Mouse (Mus musculus) heart, embryonic 12.5 days (tissue): ENCODE measurements at regions not wholly inside any gene's neighbourhood (a gene's known extent, or its start where the extent isn't known, plus 50 kb on each side); places are given as distances from the start of the nearest gene placed in this dataset.
A peak's percentile ranks its signal among the peaks of the same experiment; 100 is the strongest.

Experiments used
- ATAC-seq: fragments of 200-750 bp; cut with Nextera tagmentation; 2 replicates; pipeline ENCODE4 v1.8.0; 2017; ENCODE audit warnings: moderate TSS enrichment, moderate library complexity; ENCODE audit not compliant: insufficient number of reproducible peaks, low FRiP score
- H3K27ac ChIP-seq: fragments of 300-500 bp; sonication (generic); 2 replicates; pipeline ENCODE4 v1.5.1; 2016; ENCODE audit warnings: mild to moderate bottlenecking, moderate library complexity; ENCODE audit not compliant: poor library complexity, severe bottlenecking
- H3K27me3 ChIP-seq: fragments of 300-500 bp; sonication (generic); replicated peaks from 2 replicates; pipeline ENCODE4 v1.6.1; 2016; ENCODE audit warnings: mild to moderate bottlenecking, moderate library complexity
- H3K36me3 ChIP-seq: fragments of 300-500 bp; sonication (generic); 2 replicates; pipeline ENCODE4 v1.6.1; 2016; ENCODE audit warnings: mild to moderate bottlenecking, moderate library complexity
- H3K4me1 ChIP-seq: fragments of 300-500 bp; sonication (generic); replicated peaks from 2 replicates; pipeline ENCODE4 v1.6.1; 2016; ENCODE audit warnings: mild to moderate bottlenecking
- H3K4me2 ChIP-seq: fragments of 300-500 bp; sonication (generic); 2 replicates; pipeline ENCODE4 v1.6.1; 2016; ENCODE audit warnings: mild to moderate bottlenecking, moderate library complexity
- H3K4me3 ChIP-seq: fragments of 300-500 bp; sonication (generic); 2 replicates; pipeline ENCODE4 v1.5.1; 2016; ENCODE audit warnings: mild to moderate bottlenecking
- H3K9ac ChIP-seq: fragments of 300-500 bp; sonication (generic); 2 replicates; pipeline ENCODE4 v1.6.1; 2016; ENCODE audit warnings: mild to moderate bottlenecking, moderate library complexity
- H3K9me3 ChIP-seq: fragments of 300-500 bp; sonication (generic); replicated peaks from 2 replicates; pipeline ENCODE4 v1.6.1; 2016; ENCODE audit warnings: mild to moderate bottlenecking, moderate library complexity
- WGBS: fragments of 180-500 bp; shearing (Covaris S2); methylation state at CpG from one replicate; pipeline ENCODE4 v1.1.7; 2016; 5-methylcytosine and 5-hydroxymethylcytosine counted together

DNA sequence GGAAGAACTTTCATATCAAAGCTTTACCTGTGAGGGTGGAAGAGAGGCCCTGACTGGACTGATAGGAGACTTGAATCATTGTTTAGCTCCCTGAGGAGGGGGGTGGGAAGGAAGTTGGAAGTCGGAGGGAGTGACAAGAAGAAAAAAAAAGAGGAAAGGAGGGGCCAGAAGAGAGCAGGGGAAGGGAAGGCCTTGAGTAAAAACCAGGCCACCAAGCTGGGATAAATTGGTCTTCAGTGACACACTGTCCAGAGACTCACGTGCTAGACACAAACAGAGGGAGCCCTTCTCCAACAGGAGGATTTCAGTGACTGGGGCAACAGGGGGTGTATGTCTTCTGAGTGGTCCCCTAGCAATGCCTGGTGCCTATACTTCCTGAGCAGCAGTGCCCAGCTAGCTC lies 172.9 kb downstream of the Dact1 start:
- 29% methylated on average over 2 of the region's 2 CpGs for WGBS
- H3K9me3 ChIP-seq: no peaks in the 10 kb centered on the region
- H3K4me3 ChIP-seq: no peak overlapping the region
- H3K4me1 ChIP-seq: peaks cover 39% of the 10 kb centered on the region
- H3K27me3 ChIP-seq: no peaks in the 10 kb centered on the region
- peak overlapping the region; percentile 2; the same call in 1 of the 2 replicates for H3K27ac ChIP-seq
- no peaks in the 10 kb centered on the region for H3K36me3 ChIP-seq
- no peak for ATAC-seq
- H3K4me2 ChIP-seq: no peak overlapping the region
- H3K9ac ChIP-seq: no peak overlapping the region

DNA sequence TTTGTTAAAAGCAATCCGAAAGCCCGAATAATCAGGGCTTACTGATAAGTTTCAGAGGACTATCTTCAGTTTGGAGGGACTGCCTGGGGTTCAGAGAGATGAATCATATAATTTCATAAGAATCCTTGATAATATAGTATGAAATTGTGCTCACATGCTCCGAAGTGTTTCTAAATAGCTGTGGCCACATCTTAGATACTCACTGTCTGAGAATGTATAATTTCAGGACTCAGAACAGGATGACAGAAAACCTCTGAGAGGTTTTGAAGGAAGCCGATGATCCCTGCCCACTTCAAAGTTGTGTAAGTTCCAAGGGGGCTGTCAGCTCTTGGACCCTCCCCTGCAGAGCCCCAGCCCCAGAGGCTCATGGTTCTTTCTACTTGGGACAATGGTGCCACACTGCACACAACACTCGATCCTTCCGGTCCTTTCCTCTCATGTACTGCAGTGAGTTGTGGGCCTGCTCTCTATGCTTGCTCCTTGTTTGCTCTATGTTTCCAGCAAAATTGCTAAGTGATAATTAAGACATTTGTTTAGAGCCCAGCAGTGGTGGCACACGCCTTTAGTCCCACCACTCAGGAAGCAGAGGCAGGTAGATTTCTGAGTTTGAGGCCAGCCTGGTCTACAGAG lies 174.0 kb downstream of the Dact1 start:
- 57% methylated on average over 7 of the region's 7 CpGs for WGBS
- Histone ChIP-seq H3K4me1 (peaks cover 46% of the 10 kb centered on the region), H3K27ac (no peak overlapping the region), H3K9me3 (no peaks in the 10 kb centered on the region), H3K4me2 (no peak overlapping the region), H3K27me3 (no peaks in the 10 kb centered on the region), H3K36me3 (no peaks in the 10 kb centered on the region), H3K9ac (no peak overlapping the region), H3K4me3 (no peak overlapping the region)
- no peak for ATAC-seq

DNA sequence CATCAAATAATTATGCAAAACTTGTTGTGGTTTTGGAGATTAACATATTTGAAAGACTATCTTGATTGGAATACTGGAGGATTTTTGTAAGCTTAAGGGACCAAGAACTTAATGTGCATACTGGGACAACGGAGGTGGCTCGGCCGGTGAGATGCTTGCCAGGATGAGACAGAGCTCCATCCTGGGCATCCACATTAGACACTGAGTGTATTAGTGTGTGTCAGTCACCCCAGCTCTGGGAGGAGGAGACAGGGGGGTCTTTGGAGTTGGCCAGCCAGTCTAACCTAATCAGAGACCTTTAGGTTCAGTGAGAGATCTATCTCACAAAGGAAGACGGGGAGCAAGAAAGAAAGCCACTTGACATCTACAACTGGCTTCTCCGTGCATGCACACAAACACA lies 174.6 kb downstream of the Dact1 start:
- Histone ChIP-seq H3K36me3 (no peaks in the 10 kb centered on the region), H3K4me2 (no peak overlapping the region), H3K9ac (no peak overlapping the region), H3K4me1 (peaks cover 42% of the 10 kb centered on the region), H3K4me3 (no peak overlapping the region), H3K27me3 (no peaks in the 10 kb centered on the region), H3K9me3 (no peaks in the 10 kb centered on the region), H3K27ac (no peak overlapping the region)
- 90% methylated on average over 5 of the region's 5 CpGs for WGBS
- no peak for ATAC-seq

DNA sequence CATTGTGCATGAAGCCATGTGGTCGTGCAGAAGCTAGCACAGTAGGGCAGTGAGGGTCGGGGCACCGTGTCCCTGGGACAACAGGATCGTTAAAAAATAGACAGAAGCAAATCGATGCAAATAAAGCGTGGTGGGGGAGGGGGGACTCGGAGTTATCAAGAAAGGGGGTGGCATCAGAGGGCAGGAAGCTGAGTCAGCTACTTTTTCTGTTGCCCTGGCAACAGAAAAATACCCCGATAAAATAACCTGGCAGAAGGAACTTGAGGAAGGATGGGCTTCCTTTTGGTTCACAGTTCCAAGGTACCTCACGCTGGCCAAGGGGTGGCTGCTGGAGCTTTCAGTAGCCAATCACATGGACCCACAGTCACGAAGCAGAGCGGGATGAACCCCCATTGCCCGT lies 176.4 kb downstream of the Dact1 start:
- Histone ChIP-seq H3K9me3 (no peaks in the 10 kb centered on the region), H3K4me2 (no peak overlapping the region), H3K4me1 (peaks cover 38% of the 10 kb centered on the region), H3K4me3 (no peak overlapping the region), H3K9ac (no peak overlapping the region), H3K36me3 (no peaks in the 10 kb centered on the region), H3K27me3 (no peaks in the 10 kb centered on the region), H3K27ac (no peak overlapping the region)
- 83% methylated on average over 12 of the region's 12 CpGs for WGBS
- ATAC-seq: no peak

DNA sequence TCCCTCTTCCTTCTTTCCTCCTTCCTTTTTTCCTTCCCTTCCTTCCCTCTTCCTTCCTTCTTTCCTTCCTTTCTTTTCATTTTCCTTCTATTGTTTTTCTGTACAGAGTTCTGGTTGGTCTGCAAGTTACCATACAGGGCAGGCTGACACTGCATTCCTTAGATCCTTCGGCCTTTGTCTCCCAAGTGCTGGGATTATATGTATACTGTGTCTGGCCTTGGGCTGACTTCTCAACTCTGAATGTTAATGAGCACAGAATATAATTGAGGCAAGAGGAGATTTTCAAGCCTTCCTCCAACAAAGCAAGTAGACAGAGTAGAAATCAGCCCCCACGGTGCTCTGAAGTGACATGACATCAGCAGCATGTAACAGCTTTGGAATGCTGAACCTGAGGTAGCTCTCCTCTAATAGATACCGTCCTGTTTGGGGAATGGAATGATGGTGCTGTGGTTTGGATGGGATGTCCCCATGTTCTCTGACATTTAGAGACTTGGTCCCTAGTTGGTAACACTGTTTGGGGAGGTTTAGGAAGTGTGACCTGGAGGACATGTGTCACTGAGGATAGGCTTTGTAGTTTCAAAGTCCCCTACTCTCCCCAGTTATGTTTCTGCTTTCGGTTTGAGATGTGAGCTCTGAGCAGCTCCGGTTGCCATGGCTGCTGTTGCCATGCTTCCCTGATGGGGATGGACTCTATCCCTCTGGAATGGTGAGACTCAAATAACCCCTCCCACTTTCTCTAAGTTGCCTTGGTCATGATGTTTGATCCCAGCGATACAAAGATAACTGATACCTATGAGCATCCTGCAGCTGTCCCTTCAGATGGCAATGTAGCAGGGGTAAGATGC lies 178.1 kb downstream of the Dact1 start:
- 48% methylated on average over 6 of the region's 6 CpGs for WGBS

DNA sequence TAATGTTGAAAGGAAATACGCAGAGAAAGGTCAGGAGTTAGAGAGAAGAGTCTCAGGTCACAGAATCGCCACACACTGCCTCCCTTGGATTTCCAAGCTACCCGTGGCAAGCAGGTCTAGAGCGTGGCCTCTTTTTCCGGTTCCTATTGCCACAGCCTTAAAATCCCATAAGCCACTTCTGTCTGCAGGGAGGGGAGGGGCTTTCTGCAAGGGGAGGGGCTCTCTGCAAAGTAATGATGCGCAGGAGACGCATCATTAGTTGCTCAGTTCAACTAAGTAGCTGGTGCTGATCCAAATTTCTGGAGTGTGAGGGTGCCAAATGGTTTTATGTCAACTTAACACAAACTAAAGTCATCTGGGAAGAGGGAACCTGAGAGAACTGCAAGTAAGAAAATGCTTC lies 179.6 kb downstream of the Dact1 start:
- no peak overlapping the region for H3K4me2 ChIP-seq
- WGBS: 82% methylated on average over 7 of the region's 7 CpGs
- H3K9ac ChIP-seq: no peak overlapping the region
- H3K36me3 ChIP-seq: no peaks in the 10 kb centered on the region
- H3K27me3 ChIP-seq: no peaks in the 10 kb centered on the region
- H3K9me3 ChIP-seq: no peaks in the 10 kb centered on the region
- ATAC-seq: no peak
- peaks cover 20% of the 10 kb centered on the region for H3K4me1 ChIP-seq
- H3K27ac ChIP-seq: no peak overlapping the region
- no peak overlapping the region for H3K4me3 ChIP-seq

More for the DNA sequence above, 178.1 kb downstream of the Dact1 start:
- Histone ChIP-seq H3K4me2 (no peak overlapping the region), H3K27me3 (no peaks in the 10 kb centered on the region), H3K9me3 (no peaks in the 10 kb centered on the region), H3K4me3 (no peak overlapping the region), H3K36me3 (no peaks in the 10 kb centered on the region), H3K4me1 (peaks cover 32% of the 10 kb centered on the region), H3K9ac (no peak overlapping the region), H3K27ac (no peak overlapping the region)
- ATAC-seq: no peak

DNA sequence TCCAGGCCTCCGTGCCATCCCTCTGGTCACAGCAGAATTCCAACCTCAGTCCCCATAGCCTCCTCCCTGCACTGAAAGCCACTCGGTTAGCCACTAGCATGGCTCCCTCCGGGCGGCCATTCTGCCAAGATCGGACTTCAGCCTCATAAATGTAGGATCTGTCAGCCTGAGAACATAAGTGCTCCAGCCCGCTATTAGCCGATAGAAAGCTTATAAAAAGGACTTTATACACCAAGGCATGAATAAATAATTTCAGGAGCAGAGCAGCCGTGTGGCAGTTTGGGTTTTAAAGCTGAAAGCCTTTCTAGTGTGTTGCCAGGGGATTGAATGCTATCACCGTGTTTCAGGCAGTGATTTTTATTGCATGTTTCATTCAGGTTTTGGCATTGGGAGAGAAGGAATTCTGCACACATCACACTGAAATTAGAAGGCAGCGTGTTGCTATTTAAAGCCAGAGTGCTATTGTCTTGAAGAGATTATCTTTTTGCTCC lies 185.2 kb downstream of the Dact1 start:
- no peak overlapping the region for H3K4me2 ChIP-seq

DNA sequence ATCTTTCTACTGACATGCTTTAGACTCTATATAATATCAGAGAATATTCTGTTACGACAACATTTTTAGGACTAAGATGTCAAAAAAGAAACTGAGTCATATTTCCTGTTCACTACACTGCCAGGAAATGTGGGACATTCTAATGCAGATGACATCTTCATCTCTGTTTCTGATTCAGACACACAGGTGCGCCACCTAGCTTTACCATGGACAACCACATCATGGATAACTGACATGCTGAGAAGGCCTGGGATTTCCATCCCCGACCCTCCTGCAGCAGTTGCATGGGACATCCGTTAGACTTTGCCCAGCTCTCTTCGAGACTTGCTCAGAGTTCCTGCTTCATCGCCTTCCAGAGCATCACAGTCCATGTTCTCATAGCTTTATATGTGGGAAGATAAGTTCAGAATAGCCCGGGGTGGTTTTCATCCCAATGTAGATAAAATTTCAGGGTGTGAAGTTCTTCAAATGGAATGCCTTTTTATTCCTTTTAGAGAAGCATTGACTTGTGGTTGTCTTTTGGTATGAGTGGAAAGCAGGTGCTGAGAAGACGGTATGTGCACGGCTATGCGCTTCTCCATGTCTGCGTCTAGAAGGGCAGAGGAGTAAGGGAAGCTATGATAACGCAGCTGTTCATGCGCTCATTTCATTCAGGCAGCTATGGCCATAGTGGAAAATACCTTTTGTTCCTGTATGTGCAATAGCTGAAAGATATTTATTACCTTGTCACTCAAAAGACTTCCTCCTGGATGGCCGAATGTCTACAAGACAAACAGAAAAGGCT lies 188.8 kb downstream of the Dact1 start:
- no peaks in the 10 kb centered on the region for H3K36me3 ChIP-seq
- 61% methylated on average over 14 of the region's 14 CpGs for WGBS
- H3K4me3 ChIP-seq: no peak overlapping the region
- peaks cover 16% of the 10 kb centered on the region for H3K4me1 ChIP-seq
- no peak for ATAC-seq
- H3K27ac ChIP-seq: no peak overlapping the region
- H3K9ac ChIP-seq: no peak overlapping the region
- H3K4me2 ChIP-seq: no peak overlapping the region
- H3K27me3 ChIP-seq: no peaks in the 10 kb centered on the region
- no peaks in the 10 kb centered on the region for H3K9me3 ChIP-seq

More for the DNA sequence above, 185.2 kb downstream of the Dact1 start:
- WGBS: 69% methylated on average over 10 of the region's 10 CpGs
- peaks cover 17% of the 10 kb centered on the region for H3K4me1 ChIP-seq
- H3K9ac ChIP-seq: peak overlapping the region; percentile 15; the same call in 1 of the 2 replicates
- H3K9me3 ChIP-seq: no peaks in the 10 kb centered on the region
- no peaks in the 10 kb centered on the region for H3K36me3 ChIP-seq
- H3K27ac ChIP-seq: 0 out of 2 replicates have a peak overlapping the region, but pooled peaks have one; percentile 38
- H3K4me3 ChIP-seq: no peak overlapping the region
- no peaks in the 10 kb centered on the region for H3K27me3 ChIP-seq
- ATAC-seq: no peak

DNA sequence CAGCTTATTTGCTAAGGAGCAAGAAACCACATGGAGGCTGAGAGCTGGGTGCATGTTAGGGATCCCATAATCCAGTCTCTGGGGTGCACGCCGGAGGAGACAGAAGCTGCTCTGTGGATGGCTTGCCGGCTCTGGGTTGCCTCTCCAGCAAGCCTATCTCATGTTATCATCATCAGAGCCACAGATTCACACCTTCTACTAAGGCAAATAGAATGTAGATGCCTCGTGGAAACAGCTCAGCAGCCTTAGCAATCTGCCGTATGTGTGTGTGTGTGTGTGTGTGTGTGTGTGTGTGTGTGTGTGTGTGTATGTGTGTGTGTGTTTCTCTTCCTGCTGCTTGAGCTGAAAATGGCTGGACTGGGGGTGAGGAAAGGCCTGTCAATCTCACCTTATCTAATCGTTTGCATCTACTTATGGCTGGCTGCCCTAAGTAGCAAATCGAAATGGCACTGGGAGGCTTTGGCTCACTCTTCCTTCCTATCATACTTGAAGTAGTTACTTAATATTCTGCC lies 191.7 kb downstream of the Dact1 start:
- Histone ChIP-seq H3K27me3 (no peaks in the 10 kb centered on the region), H3K4me3 (no peak overlapping the region), H3K9ac (no peak overlapping the region), H3K9me3 (no peaks in the 10 kb centered on the region), H3K27ac (no peak overlapping the region), H3K4me1 (peaks cover 5% of the 10 kb centered on the region; the same call in 1 of the 2 replicates), H3K36me3 (no peaks in the 10 kb centered on the region), H3K4me2 (no peak overlapping the region)
- no peak for ATAC-seq
- 26% methylated on average over 7 of the region's 7 CpGs for WGBS

DNA sequence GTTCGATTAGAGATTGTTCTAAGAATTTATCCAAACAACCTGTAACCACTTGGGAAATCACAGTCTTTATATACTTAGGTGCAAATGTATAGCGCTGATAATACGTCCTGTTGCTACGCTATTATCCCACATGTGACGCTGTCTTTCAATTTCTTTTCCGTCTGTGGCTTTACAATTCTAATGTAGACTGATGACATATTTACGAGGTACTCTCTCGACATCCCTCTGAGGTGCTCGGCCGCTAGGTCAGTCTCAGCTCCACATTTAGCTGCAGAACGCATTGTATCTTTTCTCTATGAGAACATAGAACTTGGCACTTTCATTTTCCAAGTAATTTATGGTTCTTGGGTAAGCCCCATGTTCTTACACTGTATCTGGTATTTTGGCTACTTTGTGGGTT lies 193.6 kb downstream of the Dact1 start:
- H3K27ac ChIP-seq: no peak overlapping the region
- no peak overlapping the region for H3K4me3 ChIP-seq
- no peak overlapping the region for H3K9ac ChIP-seq
- no peak for ATAC-seq
- H3K4me1 ChIP-seq: peaks cover 5% of the 10 kb centered on the region; the same call in 1 of the 2 replicates
- H3K4me2 ChIP-seq: no peak overlapping the region
- 72% methylated on average over 11 of the region's 11 CpGs for WGBS
- no peaks in the 10 kb centered on the region for H3K9me3 ChIP-seq
- H3K27me3 ChIP-seq: no peaks in the 10 kb centered on the region
- no peaks in the 10 kb centered on the region for H3K36me3 ChIP-seq

DNA sequence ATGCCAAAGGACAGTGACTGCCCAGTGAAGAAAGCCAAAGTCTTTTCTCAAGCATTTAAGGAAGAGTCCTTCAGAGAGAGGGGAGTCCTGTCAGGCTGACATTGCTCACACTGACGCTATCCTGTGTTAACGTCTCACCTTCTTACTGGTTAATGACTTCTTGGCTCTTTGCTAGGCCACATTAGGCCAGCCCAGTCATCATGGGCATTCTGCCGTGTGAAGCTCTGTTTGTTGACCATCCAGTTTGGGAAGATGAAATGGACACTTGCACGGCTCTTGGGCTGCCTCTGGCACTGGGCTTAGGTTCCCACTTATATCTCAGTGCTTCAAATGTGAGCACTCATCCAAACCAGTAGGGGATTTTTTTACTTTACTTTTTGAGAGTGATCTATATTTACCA lies 196.5 kb downstream of the Dact1 start:
- WGBS: 50% methylated on average over 4 of the region's 4 CpGs
- Histone ChIP-seq H3K27me3 (no peaks in the 10 kb centered on the region), H3K36me3 (no peaks in the 10 kb centered on the region), H3K9me3 (0 out of 2 replicates have a peak, but pooled peaks cover under 1% of the 10 kb centered on the region), H3K4me1 (peaks cover 4% of the 10 kb centered on the region; the same call in 1 of the 2 replicates), H3K9ac (no peak overlapping the region), H3K27ac (no peak overlapping the region), H3K4me2 (no peak overlapping the region), H3K4me3 (no peak overlapping the region)
- ATAC-seq: no peak
